In genomic region chr2:121449545-121450011, GRCm38 (mm10) we compare ENCODE assay signal across 8 mouse cellular contexts. TPM values are rescaled to one million over a fixed set of nuclear protein-coding genes. Genes with fewer than 3 reads are reported as not detected.
A peak's percentile ranks its signal among the peaks of the same experiment; 100 is the strongest.
DNase-seq lines count a peak whose midpoint lies in the region; ATAC-seq and TF ChIP-seq lines count a peak whose summit lies in the region.

No protein-coding gene starts in this region.

- TF ChIP-seq POLR2A in lung, adult 2 months (IDR thresholded peaks at IDR 0.05; ENCODE audit: borderline replicate concordance, extremely low read depth, low read depth, low read length): no peak

- no peaks in the 10 kb centered on the region for H3K27me3 ChIP-seq in embryonic facial prominence, embryonic 11.5 days (ENCODE audit: control insufficient read depth, insufficient read depth, low read length)
- no peaks in the 10 kb centered on the region for H3K27me3 ChIP-seq in hindbrain, embryonic 11.5 days (ENCODE audit: control insufficient read depth, insufficient read depth, low read length)
- H3K27me3 ChIP-seq in lung, embryonic 16.5 days (ENCODE audit: control insufficient read depth, insufficient read depth, low read depth, low read length): no peaks in the 10 kb centered on the region

- no peaks in the 10 kb centered on the region; the same call in 1 of the 2 replicates for H3K36me3 ChIP-seq in embryonic facial prominence, embryonic 11.5 days (replicated peaks; ENCODE audit: control insufficient read depth, insufficient read depth, low read depth, low read length)
- H3K36me3 ChIP-seq in hindbrain, embryonic 11.5 days (ENCODE audit: control insufficient read depth, insufficient read depth, low read length): no peaks in the 10 kb centered on the region; the same call in 1 of the 2 replicates
- peaks cover 5% of the 10 kb centered on the region; the same call in 1 of the 2 replicates for H3K36me3 ChIP-seq in lung, embryonic 16.5 days (ENCODE audit: control insufficient read depth, insufficient read depth, low read length)

- no peaks in the 10 kb centered on the region for H3K9me3 ChIP-seq in embryonic facial prominence, embryonic 11.5 days (replicated peaks; ENCODE audit: control insufficient read depth, low read length)
- no peaks in the 10 kb centered on the region for H3K9me3 ChIP-seq in hindbrain, embryonic 11.5 days (ENCODE audit: control insufficient read depth, low read length)
- H3K9me3 ChIP-seq in lung, embryonic 16.5 days (ENCODE audit: control insufficient read depth, low read length): no peaks in the 10 kb centered on the region

- peak overlapping the region; percentile 97 for H3K4me3 ChIP-seq in lung, adult 2 months (replicated peaks; ENCODE audit: extremely low read depth, low read depth, low read length)
- peak overlapping the region; percentile 98 for H3K4me3 ChIP-seq in embryonic facial prominence, embryonic 11.5 days (ENCODE audit: low read depth, low read length)
- H3K4me3 ChIP-seq in hindbrain, embryonic 11.5 days (ENCODE audit: low read depth, low read length): peak overlapping the region; percentile 94
- H3K4me3 ChIP-seq in lung, embryonic 16.5 days (ENCODE audit: low read length): peak overlapping the region; percentile 99

- no peaks in the 10 kb centered on the region; the same call in 1 of the 2 replicates for H3K4me1 ChIP-seq in lung, adult 2 months (ENCODE audit: control insufficient read depth, insufficient read depth, low read length)
- H3K4me1 ChIP-seq in embryonic facial prominence, embryonic 11.5 days (ENCODE audit: control insufficient read depth, insufficient read depth, low read length): no peaks in the 10 kb centered on the region
- 0 out of 2 replicates have a peak, but pooled peaks cover 2% of the 10 kb centered on the region for H3K4me1 ChIP-seq in hindbrain, embryonic 11.5 days (replicated peaks; ENCODE audit: control insufficient read depth, insufficient read depth, low read length)
- H3K4me1 ChIP-seq in lung, embryonic 16.5 days (replicated peaks; ENCODE audit: control insufficient read depth, insufficient read depth, low read length): peaks cover 21% of the 10 kb centered on the region

- under 1% methylated on average over 54 of the region's 54 CpGs for WGBS in lung, adult 2 months
- under 1% methylated on average over 49 of the region's 54 CpGs for WGBS in embryonic facial prominence, embryonic 11.5 days
- WGBS in hindbrain, embryonic 11.5 days: under 1% methylated on average over 26 of the region's 54 CpGs
- WGBS in lung, embryonic 16.5 days: under 1% methylated on average over 52 of the region's 54 CpGs

- ATAC-seq in embryonic facial prominence, embryonic 11.5 days (replicated peaks; ENCODE audit: insufficient number of reproducible peaks, low FRiP score, low TSS enrichment, low read depth): peak; percentile 68
- peak; percentile 73 for ATAC-seq in hindbrain, embryonic 11.5 days (ENCODE audit: low FRiP score)
- peak; percentile 32 for ATAC-seq in lung, embryonic 16.5 days (ENCODE audit: low read depth)
- no peak for ATAC-seq in erythroid progenitor cell, adult 5-6 weeks (replicated peaks; ENCODE audit: low FRiP score, poor library complexity, severe bottlenecking)

- TF ChIP-seq CTCF in lung, adult 2 months (IDR thresholded peaks at IDR 0.05; ENCODE audit: insufficient read depth, low read length): no peak

- DNase-seq in lung, adult 2 months: no peak
- no peak for DNase-seq in lung, postnatal 25 days (ENCODE audit: low spot score)
- no peak for DNase-seq in embryonic facial prominence, embryonic 11.5 days (ENCODE audit: low spot score)
- DNase-seq in hindbrain, embryonic 11.5 days (ENCODE audit: low spot score): no peak
- no peak for DNase-seq in cerebellum, adult 11 months
- DNase-seq in left cerebral cortex, adult 8-10 months (ENCODE audit: low spot score in 2 of 2): no peak

- H3K9ac ChIP-seq in embryonic facial prominence, embryonic 11.5 days (replicated peaks; ENCODE audit: low read length): peak overlapping the region; percentile 96
- H3K9ac ChIP-seq in hindbrain, embryonic 11.5 days (ENCODE audit: low read depth, low read length): peak overlapping the region; percentile 96
- peak overlapping the region; percentile 99 for H3K9ac ChIP-seq in lung, embryonic 16.5 days (ENCODE audit: low read length)

- H3K27ac ChIP-seq in embryonic facial prominence, embryonic 11.5 days (replicated peaks; ENCODE audit: low read depth, low read length): peak overlapping the region; percentile 77
- peak overlapping the region; percentile 91 for H3K27ac ChIP-seq in hindbrain, embryonic 11.5 days (ENCODE audit: low read depth, low read length)
- H3K27ac ChIP-seq in lung, embryonic 16.5 days (ENCODE audit: low read length): peak overlapping the region; percentile 96

- H3K4me2 ChIP-seq in embryonic facial prominence, embryonic 11.5 days (ENCODE audit: low read depth, low read length): peak overlapping the region; percentile 65
- H3K4me2 ChIP-seq in hindbrain, embryonic 11.5 days (replicated peaks; ENCODE audit: low read depth, low read length): peak overlapping the region; percentile 82
- H3K4me2 ChIP-seq in lung, embryonic 16.5 days (ENCODE audit: low read depth, low read length): peak overlapping the region; percentile 90

RNA-seq across cellular contexts. Expression of gene Serf2, which starts 0.6 kb away (rescaled TPM):
- polyA plus RNA-seq in lung, adult 2 months (2012; rRNA removed): 227 and 315 TPM in 2 replicates
- polyA plus RNA-seq in embryonic facial prominence, embryonic 11.5 days (2014; fragmentation: Nextera tagmentation; extraction: Ambion mirVana): 475 and 478 TPM in 2 replicates
- polyA plus RNA-seq in hindbrain, embryonic 11.5 days (2014; fragmentation: Nextera tagmentation; extraction: Ambion mirVana): 457 and 490 TPM in 2 replicates
- 430 and 509 TPM in 2 replicates for polyA plus RNA-seq in lung, embryonic 16.5 days (2015; fragmentation: Nextera tagmentation; extraction: Ambion mirVana)
- total RNA-seq in erythroid progenitor cell, adult 5-6 weeks (2015; ENCODE audit: low replicate concordance): 89.4 and 100 TPM in 2 replicates
- total RNA-seq in erythroid progenitor cell, adult 5-6 weeks (2017; ENCODE audit: low replicate concordance): 55.3 and 77.3 TPM in 2 replicates
- total RNA-seq in left cerebral cortex, adult 8-10 months (2022): 100 to 1,000 TPM; 116 to 169 (median 143) TPM

RNA-seq across cellular contexts. Expression of gene Hypk, which starts 3.5 kb away (rescaled TPM):
- polyA plus RNA-seq in lung, adult 2 months (2012; rRNA removed): 6.8 and 10.1 TPM in 2 replicates
- polyA plus RNA-seq in embryonic facial prominence, embryonic 11.5 days (2014; fragmentation: Nextera tagmentation; extraction: Ambion mirVana): 128 and 157 TPM in 2 replicates
- 114 and 116 TPM in 2 replicates for polyA plus RNA-seq in hindbrain, embryonic 11.5 days (2014; fragmentation: Nextera tagmentation; extraction: Ambion mirVana)
- 96.5 and 104 TPM in 2 replicates for polyA plus RNA-seq in lung, embryonic 16.5 days (2015; fragmentation: Nextera tagmentation; extraction: Ambion mirVana)
- total RNA-seq in erythroid progenitor cell, adult 5-6 weeks (2015; ENCODE audit: low replicate concordance): 28.1 and 64.1 TPM in 2 replicates
- total RNA-seq in erythroid progenitor cell, adult 5-6 weeks (2017; ENCODE audit: low replicate concordance): 53.4 and 71.4 TPM in 2 replicates
- total RNA-seq in left cerebral cortex, adult 8-10 months (2022): 10 to 100 TPM; 12.1 to 25.0 (median 17.5) TPM

RNA-seq across cellular contexts. Expression of gene Ell3, which starts 5.5 kb away (rescaled TPM):
- polyA plus RNA-seq in lung, adult 2 months (2012; rRNA removed): 0.97 and 1.1 TPM in 2 replicates
- polyA plus RNA-seq in embryonic facial prominence, embryonic 11.5 days (2014; fragmentation: Nextera tagmentation; extraction: Ambion mirVana): 9.5 and 15.2 TPM in 2 replicates
- 3.1 and 3.7 TPM in 2 replicates for polyA plus RNA-seq in hindbrain, embryonic 11.5 days (2014; fragmentation: Nextera tagmentation; extraction: Ambion mirVana)
- 8.0 and 11.1 TPM in 2 replicates for polyA plus RNA-seq in lung, embryonic 16.5 days (2015; fragmentation: Nextera tagmentation; extraction: Ambion mirVana)
- 1.4 TPM in 1 of 2 replicates, not detected in the other for total RNA-seq in erythroid progenitor cell, adult 5-6 weeks (2015; ENCODE audit: low replicate concordance)
- total RNA-seq in erythroid progenitor cell, adult 5-6 weeks (2017; ENCODE audit: low replicate concordance): not detected in 2 replicates
- not detected for total RNA-seq in left cerebral cortex, adult 8-10 months (2022)

RNA-seq across cellular contexts. Expression of gene Serinc4, which starts 7.0 kb away (rescaled TPM):
- 0.40 and 0.66 TPM in 2 replicates for polyA plus RNA-seq in lung, adult 2 months (2012; rRNA removed)
- 0.54 and 0.79 TPM in 2 replicates for polyA plus RNA-seq in embryonic facial prominence, embryonic 11.5 days (2014; fragmentation: Nextera tagmentation; extraction: Ambion mirVana)
- 0.46 and 0.80 TPM in 2 replicates for polyA plus RNA-seq in hindbrain, embryonic 11.5 days (2014; fragmentation: Nextera tagmentation; extraction: Ambion mirVana)
- 0.11 and 1.1 TPM in 2 replicates for polyA plus RNA-seq in lung, embryonic 16.5 days (2015; fragmentation: Nextera tagmentation; extraction: Ambion mirVana)
- total RNA-seq in erythroid progenitor cell, adult 5-6 weeks (2015; ENCODE audit: low replicate concordance): not detected in 2 replicates
- total RNA-seq in erythroid progenitor cell, adult 5-6 weeks (2017; ENCODE audit: low replicate concordance): 8.6 TPM in 1 of 2 replicates, not detected in the other
- total RNA-seq in left cerebral cortex, adult 8-10 months (2022): 1 to 10 TPM in 1 of 4 experiments, under 1 TPM in 3; 0.27 to 1.1 (median 0.50) TPM

RNA-seq across cellular contexts. Expression of gene Mfap1b, which starts 24.3 kb away (rescaled TPM):
- 3.3 and 5.1 TPM in 2 replicates for polyA plus RNA-seq in lung, adult 2 months (2012; rRNA removed)
- polyA plus RNA-seq in embryonic facial prominence, embryonic 11.5 days (2014; fragmentation: Nextera tagmentation; extraction: Ambion mirVana): 68.2 and 74.6 TPM in 2 replicates
- polyA plus RNA-seq in hindbrain, embryonic 11.5 days (2014; fragmentation: Nextera tagmentation; extraction: Ambion mirVana): 80.4 and 80.9 TPM in 2 replicates
- 52.5 and 54.2 TPM in 2 replicates for polyA plus RNA-seq in lung, embryonic 16.5 days (2015; fragmentation: Nextera tagmentation; extraction: Ambion mirVana)
- 23.4 and 25.6 TPM in 2 replicates for total RNA-seq in erythroid progenitor cell, adult 5-6 weeks (2015; ENCODE audit: low replicate concordance)
- total RNA-seq in erythroid progenitor cell, adult 5-6 weeks (2017; ENCODE audit: low replicate concordance): 19.3 and 32.9 TPM in 2 replicates
- 10 to 100 TPM; 39.4 to 47.4 (median 43.8) TPM for total RNA-seq in left cerebral cortex, adult 8-10 months (2022)
